Mouse (Mus musculus): Measurements from ENCODE around the gene Crot. TPM values are rescaled to one million over a fixed set of nuclear protein-coding genes. Genes with fewer than 3 reads are reported as not detected.

Crot gene
- polyA plus RNA-seq (2016; fragmentation: Nextera tagmentation; extraction: Ambion mirVana), result 27.8 and 28.0 TPM in 2 replicates

DNA sequence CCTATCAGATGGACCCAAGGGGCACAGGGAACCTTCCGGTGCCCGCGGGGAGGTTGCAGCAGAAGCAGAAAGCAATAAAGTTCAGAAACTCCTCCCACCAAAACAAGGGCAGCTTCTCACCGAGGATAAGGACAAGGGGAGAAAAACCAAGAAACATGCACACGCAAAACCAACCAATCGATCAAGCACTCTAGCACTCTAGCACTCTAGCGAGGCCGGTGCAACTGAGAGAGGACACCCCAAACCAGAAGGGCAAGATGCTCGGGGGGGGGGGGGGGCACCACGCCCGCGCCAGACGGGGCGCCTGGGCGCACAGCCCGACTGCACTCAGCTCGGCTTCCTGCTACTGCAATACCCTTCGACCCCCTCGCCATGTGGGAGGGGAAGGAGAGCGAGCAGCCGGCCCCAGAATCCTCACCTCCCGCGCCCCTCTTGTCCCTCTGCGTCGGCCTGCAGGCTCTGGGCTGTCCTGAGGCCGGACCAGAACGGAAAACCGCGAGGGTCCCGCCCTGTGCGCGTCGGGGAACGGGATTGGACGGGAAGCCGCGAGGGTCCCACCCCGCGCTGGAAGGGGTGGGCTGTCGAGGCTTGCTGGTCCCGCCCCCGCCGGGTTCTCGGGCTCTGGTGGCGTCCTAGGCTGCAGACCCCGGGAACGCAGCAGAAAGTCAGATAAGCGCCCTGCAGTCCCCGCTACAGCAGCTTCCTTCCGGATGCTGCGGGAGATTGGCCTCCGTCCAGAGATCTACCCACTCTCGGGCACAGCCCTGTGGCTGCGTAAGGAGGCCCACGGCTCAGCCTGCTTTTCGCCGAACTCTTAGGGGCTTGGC, at the start of gene Crot:
Gene Crot, minus strand, starts transcription at position 639 of the 827 bp plus-strand sequence.
- under 1% methylated on average over 55 of the region's 57 CpGs for WGBS
- peak; percentile 99 for ATAC-seq (ENCODE audit: low FRiP score)
- H3K4me3 ChIP-seq (replicated peaks), result peak within 1 kb of the TSS; percentile 75
- H3K36me3 ChIP-seq (replicated peaks), result no peaks in the 10 kb centered on the region
- H3K27ac ChIP-seq, result peak within 1 kb of the TSS; percentile 91
- no peaks in the 10 kb centered on the region for H3K27me3 ChIP-seq
- H3K9ac ChIP-seq, result peak within 1 kb of the TSS; percentile 85
- H3K4me1 ChIP-seq, result peaks cover 27% of the 10 kb centered on the region
- no peaks in the 10 kb centered on the region for H3K9me3 ChIP-seq
- peak within 1 kb of the TSS; percentile 72 for H3K4me2 ChIP-seq

DNA sequence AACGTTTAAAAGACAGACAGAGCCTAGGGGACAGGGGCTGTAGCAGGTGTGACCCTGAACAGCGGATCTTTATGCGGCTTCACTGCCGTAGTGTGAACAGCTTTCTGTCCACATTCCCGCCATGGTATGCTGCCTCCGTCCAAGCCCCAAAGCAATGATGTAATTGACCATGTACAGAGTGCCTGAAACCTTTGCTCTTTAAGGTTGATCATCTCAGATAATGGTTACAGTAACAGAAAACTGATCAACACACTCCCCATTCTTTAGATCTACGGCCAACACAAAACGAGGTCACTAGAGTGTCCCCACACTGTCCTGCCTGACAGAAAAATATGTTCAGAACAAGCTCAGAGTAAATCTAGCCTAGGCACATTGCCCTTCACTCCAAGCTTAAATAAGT, 48.8 kb upstream of the Crot start:
- WGBS, result 81% methylated on average over 8 of the region's 8 CpGs
- no peaks in the 10 kb centered on the region for H3K9me3 ChIP-seq
- peaks cover 11% of the 10 kb centered on the region for H3K4me1 ChIP-seq
- H3K36me3 ChIP-seq (replicated peaks), result no peaks in the 10 kb centered on the region
- H3K9ac ChIP-seq, result no peak overlapping the region
- H3K4me3 ChIP-seq (replicated peaks), result no peak overlapping the region
- no peak overlapping the region for H3K27ac ChIP-seq
- H3K4me2 ChIP-seq, result no peak overlapping the region
- H3K27me3 ChIP-seq, result no peaks in the 10 kb centered on the region
- no peak for ATAC-seq (ENCODE audit: low FRiP score)

DNA sequence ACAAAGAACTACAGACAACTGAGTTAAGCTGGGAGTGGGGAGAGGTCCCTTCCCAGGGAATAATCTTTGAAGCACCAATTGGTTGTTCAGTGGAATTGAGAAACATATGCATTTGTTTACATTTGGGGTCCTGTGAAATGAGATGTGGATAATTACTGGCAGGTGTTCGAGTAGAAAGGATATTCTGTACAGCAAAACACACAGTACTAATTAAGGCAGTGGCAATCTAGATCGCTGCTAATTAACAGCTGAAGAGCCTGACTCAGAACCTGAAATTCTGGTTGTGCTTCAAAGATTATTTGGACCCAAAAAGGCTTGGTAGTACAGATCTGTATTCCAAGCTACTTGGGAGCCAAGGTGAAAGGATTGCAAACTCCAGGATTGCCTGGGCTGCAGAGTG, 47.7 kb upstream of the Crot start:
- Histone ChIP-seq H3K9me3 (no peaks in the 10 kb centered on the region), H3K27me3 (no peaks in the 10 kb centered on the region), H3K4me2 (no peak overlapping the region), H3K27ac (no peak overlapping the region), H3K4me3 (replicated peaks) (no peak overlapping the region), H3K36me3 (replicated peaks) (no peaks in the 10 kb centered on the region), H3K4me1 (peaks cover 11% of the 10 kb centered on the region), H3K9ac (no peak overlapping the region)
- ATAC-seq (ENCODE audit: low FRiP score), result peak; percentile 72; the same call in 1 of the 2 replicates
- WGBS, result 25% methylated on average over 2 of the region's 2 CpGs

DNA sequence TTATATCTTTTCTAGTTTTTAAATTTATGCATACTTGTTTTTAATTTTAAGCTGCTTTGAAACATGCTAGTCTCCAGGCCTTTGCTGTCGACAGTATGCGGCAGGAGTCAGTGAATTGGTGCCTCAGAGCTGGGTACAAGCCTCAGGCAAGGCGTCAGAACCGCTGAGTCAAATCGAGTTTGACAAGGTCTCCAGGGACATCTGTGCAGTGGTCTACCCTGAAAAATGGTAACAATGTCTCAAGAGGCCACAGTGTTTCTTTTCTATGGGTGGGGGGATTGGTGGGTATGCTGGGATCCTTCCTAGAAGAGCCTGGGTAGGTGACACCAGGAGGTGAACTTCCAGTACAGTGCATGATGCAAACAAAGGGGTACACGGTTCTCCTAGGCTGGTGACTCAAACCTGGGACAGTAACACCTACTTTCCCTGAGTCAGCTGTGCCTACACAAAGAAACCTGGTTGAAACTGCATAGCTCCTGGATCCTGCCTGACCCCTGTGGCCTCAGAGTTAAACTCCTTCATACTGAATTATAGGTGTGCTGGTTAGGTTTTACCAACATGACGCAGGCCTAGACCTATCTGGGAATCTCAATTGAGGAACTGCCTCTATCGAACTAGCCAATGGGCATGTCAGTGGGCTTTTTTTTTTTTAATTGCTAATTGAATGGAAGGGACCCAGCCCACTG, 46.6 kb upstream of the Crot start:
- no peaks in the 10 kb centered on the region for H3K27me3 ChIP-seq
- H3K4me3 ChIP-seq (replicated peaks), result no peak overlapping the region
- WGBS, result 70% methylated on average over 8 of the region's 8 CpGs
- no peaks in the 10 kb centered on the region for H3K9me3 ChIP-seq
- H3K27ac ChIP-seq, result no peak overlapping the region
- no peaks in the 10 kb centered on the region for H3K36me3 ChIP-seq (replicated peaks)
- peaks cover 11% of the 10 kb centered on the region for H3K4me1 ChIP-seq
- H3K4me2 ChIP-seq, result no peak overlapping the region
- 0 out of 2 replicates have a peak, but pooled peaks have one; percentile 27 for ATAC-seq (ENCODE audit: low FRiP score)
- H3K9ac ChIP-seq, result no peak overlapping the region

DNA sequence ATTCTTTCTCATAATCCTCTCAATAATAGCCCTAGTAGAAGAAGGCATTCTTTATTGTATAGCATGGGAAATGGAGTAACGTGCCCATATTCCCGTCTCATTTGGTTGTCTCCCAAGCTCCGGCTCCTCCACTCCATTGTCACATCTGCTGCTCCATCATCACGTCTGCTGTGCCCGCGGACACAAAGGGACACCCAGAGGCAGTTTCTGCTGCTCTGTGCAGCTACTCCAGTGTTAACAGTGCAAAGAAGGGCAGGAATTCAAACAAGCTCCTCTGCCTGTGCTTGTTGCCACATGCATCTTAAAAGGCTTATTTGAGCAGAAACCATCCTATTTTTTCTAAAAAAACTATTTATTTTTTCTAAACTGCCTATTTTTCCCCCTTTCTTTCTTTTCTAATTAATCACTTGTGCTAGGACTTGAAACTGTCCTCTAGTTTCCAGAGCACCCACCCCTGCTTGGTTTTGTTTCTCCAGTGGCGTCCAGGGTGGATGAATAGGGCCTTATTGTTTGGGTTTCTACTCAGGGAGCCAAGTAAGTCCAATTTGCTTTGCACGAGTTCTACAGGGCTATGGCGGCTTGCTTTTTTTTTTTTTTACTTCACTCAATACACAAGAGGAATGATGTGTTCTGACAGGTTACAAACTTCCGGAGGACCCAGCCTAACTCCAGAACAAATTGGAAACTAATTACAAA, 45.7 kb upstream of the Crot start:
- H3K4me2 ChIP-seq, result no peak overlapping the region
- H3K36me3 ChIP-seq (replicated peaks), result no peaks in the 10 kb centered on the region
- H3K4me1 ChIP-seq, result peaks cover 11% of the 10 kb centered on the region
- H3K4me3 ChIP-seq (replicated peaks), result no peak overlapping the region
- no peaks in the 10 kb centered on the region for H3K9me3 ChIP-seq
- H3K27me3 ChIP-seq, result no peaks in the 10 kb centered on the region
- ATAC-seq (ENCODE audit: low FRiP score), result peak; percentile 53; the same call in 1 of the 2 replicates
- H3K27ac ChIP-seq, result no peak overlapping the region
- WGBS, result 19% methylated on average over 10 of the region's 10 CpGs
- no peak overlapping the region for H3K9ac ChIP-seq

DNA sequence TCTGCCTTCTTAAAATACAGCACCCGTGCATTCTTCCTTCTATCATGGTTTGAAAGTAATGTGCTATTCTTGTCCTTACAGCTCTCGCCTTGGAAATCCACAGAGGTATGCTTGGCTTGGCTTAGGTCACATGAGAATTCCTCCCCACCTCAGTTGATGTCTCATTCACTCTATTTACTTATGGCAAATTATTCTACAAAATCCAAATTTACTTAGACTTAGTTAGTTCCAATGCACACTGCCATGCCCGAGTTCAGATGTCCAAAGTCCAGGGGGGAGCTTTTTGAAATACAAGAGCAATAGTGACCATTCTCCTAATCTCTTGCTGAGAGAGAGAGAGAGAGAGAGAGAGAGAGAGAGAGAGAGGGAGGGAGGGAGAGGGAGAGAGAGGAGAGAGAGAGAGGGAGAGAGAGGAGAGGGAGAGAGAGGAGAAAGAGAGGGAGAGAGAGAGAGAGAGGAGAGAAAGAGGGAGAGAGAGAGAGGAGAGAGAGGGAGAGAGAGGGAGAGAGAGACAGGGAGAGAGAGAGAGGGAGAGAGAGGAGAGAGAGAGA, 43.6 kb upstream of the Crot start:
- Histone ChIP-seq H3K9ac (no peak overlapping the region), H3K27me3 (no peaks in the 10 kb centered on the region), H3K4me3 (replicated peaks) (no peak overlapping the region), H3K36me3 (replicated peaks) (no peaks in the 10 kb centered on the region), H3K27ac (no peak overlapping the region), H3K4me1 (peaks cover 11% of the 10 kb centered on the region), H3K9me3 (no peaks in the 10 kb centered on the region), H3K4me2 (no peak overlapping the region)
- ATAC-seq (ENCODE audit: low FRiP score), result no peak
- 78% methylated on average over 3 of the region's 3 CpGs for WGBS

DNA sequence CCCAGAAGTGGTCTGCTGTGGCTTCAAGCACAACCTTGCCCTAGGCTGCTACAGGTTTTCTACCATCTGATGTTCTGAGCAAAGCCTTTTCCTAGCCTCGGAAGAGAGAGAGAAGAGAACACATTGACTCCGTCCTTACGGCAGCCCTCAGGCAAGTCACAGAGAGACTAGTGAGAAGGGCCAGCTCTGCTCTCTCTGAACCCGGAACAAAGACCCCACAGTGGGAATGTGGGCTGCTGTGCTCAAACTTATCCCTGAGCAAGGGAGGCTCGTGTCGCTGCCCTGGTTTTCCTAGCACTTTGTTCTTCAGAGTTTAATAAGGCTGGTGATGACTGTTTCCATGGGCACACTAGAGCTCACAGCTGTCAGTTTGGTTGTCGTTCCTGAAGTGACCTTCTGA, 42.9 kb upstream of the Crot start:
- H3K9ac ChIP-seq, result no peak overlapping the region
- WGBS, result 61% methylated on average over 7 of the region's 7 CpGs
- H3K27ac ChIP-seq, result no peak overlapping the region
- H3K27me3 ChIP-seq, result no peaks in the 10 kb centered on the region
- H3K4me1 ChIP-seq, result peaks cover 11% of the 10 kb centered on the region
- H3K36me3 ChIP-seq (replicated peaks), result no peaks in the 10 kb centered on the region
- H3K9me3 ChIP-seq, result no peaks in the 10 kb centered on the region
- no peak overlapping the region for H3K4me2 ChIP-seq
- no peak overlapping the region for H3K4me3 ChIP-seq (replicated peaks)
- ATAC-seq (ENCODE audit: low FRiP score), result no peak

DNA sequence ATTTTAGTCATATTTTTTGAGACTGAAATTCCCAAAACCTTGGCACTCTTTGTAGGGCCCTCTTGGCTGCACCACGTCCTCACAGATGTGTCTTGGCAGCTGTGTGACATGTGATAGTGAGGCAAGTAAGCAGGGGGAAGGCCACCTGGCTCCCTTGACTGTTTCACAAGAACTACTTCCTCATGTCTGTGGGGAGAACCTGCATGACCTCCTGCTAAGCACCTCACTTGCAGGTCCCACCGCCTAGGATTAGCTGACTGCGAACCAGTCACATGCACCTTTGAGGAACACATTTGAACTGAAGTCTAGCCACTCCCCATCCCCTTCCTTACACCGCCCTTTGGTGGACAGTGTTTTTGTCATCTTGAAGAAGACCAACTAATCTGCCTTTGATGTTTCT, 40.2 kb upstream of the Crot start:
- Histone ChIP-seq H3K4me3 (replicated peaks) (no peak overlapping the region), H3K36me3 (replicated peaks) (no peaks in the 10 kb centered on the region), H3K27ac (no peak overlapping the region), H3K9ac (no peak overlapping the region), H3K4me1 (no peaks in the 10 kb centered on the region; the same call in none of the 2 replicates), H3K9me3 (no peaks in the 10 kb centered on the region), H3K27me3 (no peaks in the 10 kb centered on the region), H3K4me2 (no peak overlapping the region)
- 77% methylated on average over 4 of the region's 4 CpGs for WGBS
- no peak for ATAC-seq (ENCODE audit: low FRiP score)

DNA sequence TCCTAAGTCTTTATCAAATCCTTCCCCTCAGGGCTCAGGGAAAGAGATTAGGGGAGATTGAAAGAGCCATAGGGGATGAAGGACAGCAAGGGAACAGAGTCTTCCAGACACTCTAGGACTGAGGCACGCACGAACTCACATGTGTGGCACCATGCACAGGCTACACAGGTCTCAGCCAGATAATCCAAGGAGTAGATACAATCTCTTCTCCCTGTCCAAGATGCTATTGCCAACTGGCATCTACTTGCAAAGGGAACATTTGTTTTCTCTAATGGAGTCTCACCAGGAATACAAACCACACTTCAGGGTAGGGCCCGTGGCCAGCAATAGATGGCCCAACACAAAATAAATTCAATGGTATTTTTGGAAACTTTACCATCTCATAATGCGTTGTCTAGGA, 38.3 kb upstream of the Crot start:
- Histone ChIP-seq H3K27ac (no peak overlapping the region), H3K4me2 (no peak overlapping the region), H3K4me1 (no peaks in the 10 kb centered on the region; the same call in 1 of the 2 replicates), H3K36me3 (replicated peaks) (no peaks in the 10 kb centered on the region), H3K4me3 (replicated peaks) (no peak overlapping the region), H3K9ac (no peak overlapping the region), H3K27me3 (no peaks in the 10 kb centered on the region), H3K9me3 (no peaks in the 10 kb centered on the region)
- ATAC-seq (ENCODE audit: low FRiP score), result no peak
- 89% methylated on average over 4 of the region's 4 CpGs for WGBS

DNA sequence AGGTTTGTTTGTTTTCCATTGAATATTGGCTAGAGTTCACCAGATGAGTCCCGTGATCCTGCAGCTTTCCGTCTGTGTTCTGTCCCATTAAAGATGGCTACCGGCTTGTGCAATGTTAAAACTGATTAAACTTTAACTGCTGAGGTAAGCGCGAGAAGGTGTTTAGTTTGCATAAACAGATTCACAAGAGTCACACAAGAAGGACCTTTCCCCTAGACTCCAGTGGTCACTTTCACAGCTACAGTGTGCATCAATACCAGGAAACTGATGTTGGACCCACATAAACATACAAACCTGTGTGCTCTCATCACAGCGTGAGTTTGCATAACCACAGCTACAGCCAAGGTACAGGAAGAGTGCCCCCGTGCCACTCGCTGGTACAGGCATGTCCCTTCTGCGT, 37.4 kb upstream of the Crot start:
- no peak overlapping the region for H3K4me3 ChIP-seq (replicated peaks)
- H3K36me3 ChIP-seq (replicated peaks), result no peaks in the 10 kb centered on the region
- no peaks in the 10 kb centered on the region for H3K27me3 ChIP-seq
- H3K9ac ChIP-seq, result no peak overlapping the region
- WGBS, result 93% methylated on average over 9 of the region's 9 CpGs
- H3K4me2 ChIP-seq, result no peak overlapping the region
- no peaks in the 10 kb centered on the region for H3K4me1 ChIP-seq
- no peak overlapping the region for H3K27ac ChIP-seq
- no peak for ATAC-seq (ENCODE audit: low FRiP score)
- no peaks in the 10 kb centered on the region for H3K9me3 ChIP-seq

DNA sequence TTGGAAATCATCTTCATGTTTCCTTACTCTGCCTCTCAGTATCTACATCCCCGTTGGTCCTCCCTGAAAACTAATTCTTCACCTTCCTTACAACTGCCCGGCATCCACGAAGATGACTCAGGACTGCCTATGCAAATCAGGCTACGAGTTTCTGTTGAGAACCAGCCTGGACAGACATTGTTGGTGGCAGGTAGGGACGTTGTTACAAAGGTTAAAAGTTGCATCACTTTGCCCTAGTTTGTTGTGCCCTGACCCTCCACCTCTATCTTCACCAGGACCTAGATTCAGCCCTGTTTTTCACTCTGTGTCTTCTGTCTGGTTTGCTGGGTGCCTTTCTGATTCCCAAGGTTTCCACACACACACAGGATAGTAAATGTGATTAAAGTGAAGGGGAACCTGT, 36.7 kb upstream of the Crot start:
- H3K4me1 ChIP-seq, result no peaks in the 10 kb centered on the region
- ATAC-seq (ENCODE audit: low FRiP score), result no peak
- no peaks in the 10 kb centered on the region for H3K9me3 ChIP-seq
- H3K27me3 ChIP-seq, result no peaks in the 10 kb centered on the region
- H3K4me3 ChIP-seq (replicated peaks), result no peak overlapping the region
- H3K36me3 ChIP-seq (replicated peaks), result no peaks in the 10 kb centered on the region
- no peak overlapping the region for H3K9ac ChIP-seq
- H3K4me2 ChIP-seq, result no peak overlapping the region
- WGBS, result 90% methylated on average over 5 of the region's 5 CpGs
- no peak overlapping the region for H3K27ac ChIP-seq

DNA sequence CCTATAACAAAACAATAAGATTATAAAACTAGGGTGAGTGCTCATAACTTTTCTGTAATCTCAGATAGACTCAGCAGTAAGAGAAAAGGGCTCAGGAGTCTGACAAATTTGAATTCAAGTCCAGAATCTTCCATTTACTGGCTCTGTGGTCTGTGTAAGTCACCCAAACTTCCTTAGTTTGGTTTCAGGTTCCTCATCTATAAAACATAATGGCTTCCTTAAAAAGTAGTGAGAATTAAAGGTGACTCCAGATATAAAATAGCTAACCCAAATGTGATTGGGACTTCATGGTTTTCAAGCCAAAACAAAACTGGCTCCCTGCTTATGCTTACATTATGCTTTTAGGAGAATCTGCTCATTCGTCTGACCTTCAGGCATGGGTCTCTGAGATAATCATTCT, 35.5 kb upstream of the Crot start:
- 88% methylated on average over 1 of the region's 1 CpGs for WGBS
- ATAC-seq (ENCODE audit: low FRiP score), result no peak

More for the DNA sequence above, 35.5 kb upstream of the Crot start:
- H3K4me2 ChIP-seq, result no peak overlapping the region
- no peaks in the 10 kb centered on the region for H3K27me3 ChIP-seq
- H3K27ac ChIP-seq, result no peak overlapping the region
- no peaks in the 10 kb centered on the region for H3K4me1 ChIP-seq
- H3K9me3 ChIP-seq, result no peaks in the 10 kb centered on the region
- no peaks in the 10 kb centered on the region for H3K36me3 ChIP-seq (replicated peaks)
- H3K9ac ChIP-seq, result no peak overlapping the region
- H3K4me3 ChIP-seq (replicated peaks), result no peak overlapping the region

All from forebrain, embryonic 12.5 days (tissue).